Mouse (Mus musculus): ENCODE data around the gene Pik3r6. TPM values are rescaled to one million over a fixed set of nuclear protein-coding genes. Genes with fewer than 3 reads are reported as not detected.
A peak's percentile ranks its signal among the peaks of the same experiment; 100 is the strongest.

Gene Pik3r6
- polyA plus RNA-seq, 1 experiment, result 3.8 TPM

GRCm38 (mm10) chr11:68521352-68521751 lies 18.5 kb downstream of the Pik3r6 start:
- Histone ChIP-seq H3K4me1 (ENCODE audit: control insufficient read depth, insufficient read depth, low read length) (peaks cover 3% of the 10 kb centered on the region; the same call in 1 of the 2 replicates), H3K4me3 (ENCODE audit: insufficient read depth, low read length) (no peak overlapping the region), H3K27ac (ENCODE audit: insufficient read depth, low read length) (no peak overlapping the region)
- no peak for TF ChIP-seq POLR2A (IDR thresholded peaks at IDR 0.05; ENCODE audit: extremely low read depth, insufficient read depth, low read length)
- no peak for TF ChIP-seq CTCF (IDR thresholded peaks at IDR 0.05; ENCODE audit: extremely low read depth, insufficient read depth, low read length)

- H3K27ac ChIP-seq (ENCODE audit: insufficient read depth, low read length), result peak overlapping the region; percentile 85
- H3K4me3 ChIP-seq (ENCODE audit: insufficient read depth, low read length), result no peak overlapping the region
- peak; percentile 33; the same call in 1 of the 2 replicates for TF ChIP-seq POLR2A (IDR thresholded peaks at IDR 0.05; ENCODE audit: extremely low read depth, insufficient read depth, low read length)
- no peak for TF ChIP-seq CTCF (IDR thresholded peaks at IDR 0.05; ENCODE audit: extremely low read depth, insufficient read depth, low read length)
- H3K4me1 ChIP-seq (ENCODE audit: control insufficient read depth, insufficient read depth, low read length), result peaks cover 8% of the 10 kb centered on the region
Observed at GRCm38 (mm10) chr11:68526441-68526840, 23.6 kb downstream of the Pik3r6 start.

- peaks cover 6% of the 10 kb centered on the region for H3K4me1 ChIP-seq (ENCODE audit: control insufficient read depth, insufficient read depth, low read length)
- no peak overlapping the region for H3K4me3 ChIP-seq (ENCODE audit: insufficient read depth, low read length)
- TF ChIP-seq CTCF (IDR thresholded peaks at IDR 0.05; ENCODE audit: extremely low read depth, insufficient read depth, low read length) (peak; percentile 71), POLR2A (IDR thresholded peaks at IDR 0.05; ENCODE audit: extremely low read depth, insufficient read depth, low read length) (no peak)
- H3K27ac ChIP-seq (ENCODE audit: insufficient read depth, low read length), result no peak overlapping the region
Observed at GRCm38 (mm10) chr11:68531066-68531806, 28.4 kb downstream of the Pik3r6 start.

- Histone ChIP-seq H3K4me1 (ENCODE audit: control insufficient read depth, insufficient read depth, low read length) (peaks cover 2% of the 10 kb centered on the region), H3K4me3 (ENCODE audit: insufficient read depth, low read length) (no peak overlapping the region), H3K27ac (ENCODE audit: insufficient read depth, low read length) (no peak overlapping the region)
- TF ChIP-seq CTCF (IDR thresholded peaks at IDR 0.05; ENCODE audit: extremely low read depth, insufficient read depth, low read length) (no peak), POLR2A (IDR thresholded peaks at IDR 0.05; ENCODE audit: extremely low read depth, insufficient read depth, low read length) (no peak)
Observed at GRCm38 (mm10) chr11:68531941-68532535, 29.2 kb downstream of the Pik3r6 start.

GRCm38 (mm10) chr11:68532773-68533172 lies 30.0 kb downstream of the Pik3r6 start:
- H3K27ac ChIP-seq (ENCODE audit: insufficient read depth, low read length), result no peak overlapping the region
- peaks cover 2% of the 10 kb centered on the region for H3K4me1 ChIP-seq (ENCODE audit: control insufficient read depth, insufficient read depth, low read length)
- H3K4me3 ChIP-seq (ENCODE audit: insufficient read depth, low read length), result no peak overlapping the region
- TF ChIP-seq POLR2A (IDR thresholded peaks at IDR 0.05; ENCODE audit: extremely low read depth, insufficient read depth, low read length) (no peak), CTCF (IDR thresholded peaks at IDR 0.05; ENCODE audit: extremely low read depth, insufficient read depth, low read length) (no peak)

- Histone ChIP-seq H3K4me3 (ENCODE audit: insufficient read depth, low read length) (no peak overlapping the region), H3K4me1 (ENCODE audit: control insufficient read depth, insufficient read depth, low read length) (peaks cover 2% of the 10 kb centered on the region), H3K27ac (ENCODE audit: insufficient read depth, low read length) (no peak overlapping the region)
- TF ChIP-seq CTCF (IDR thresholded peaks at IDR 0.05; ENCODE audit: extremely low read depth, insufficient read depth, low read length), result no peak
Observed at GRCm38 (mm10) chr11:68533971-68534475, 31.2 kb downstream of the Pik3r6 start.

GRCm38 (mm10) chr11:68536026-68536425 lies 33.2 kb downstream of the Pik3r6 start:
- Histone ChIP-seq H3K4me1 (ENCODE audit: control insufficient read depth, insufficient read depth, low read length) (no peaks in the 10 kb centered on the region), H3K4me3 (ENCODE audit: insufficient read depth, low read length) (no peak overlapping the region), H3K27ac (ENCODE audit: insufficient read depth, low read length) (no peak overlapping the region)
- TF ChIP-seq CTCF (IDR thresholded peaks at IDR 0.05; ENCODE audit: extremely low read depth, insufficient read depth, low read length) (no peak), POLR2A (IDR thresholded peaks at IDR 0.05; ENCODE audit: extremely low read depth, insufficient read depth, low read length) (no peak)

GRCm38 (mm10) chr11:68536465-68536864 lies 33.6 kb downstream of the Pik3r6 start:
- Histone ChIP-seq H3K27ac (ENCODE audit: insufficient read depth, low read length) (no peak overlapping the region), H3K4me1 (ENCODE audit: control insufficient read depth, insufficient read depth, low read length) (no peaks in the 10 kb centered on the region), H3K4me3 (ENCODE audit: insufficient read depth, low read length) (no peak overlapping the region)
- TF ChIP-seq POLR2A (IDR thresholded peaks at IDR 0.05; ENCODE audit: extremely low read depth, insufficient read depth, low read length), result no peak
- no peak for TF ChIP-seq CTCF (IDR thresholded peaks at IDR 0.05; ENCODE audit: extremely low read depth, insufficient read depth, low read length)

- no peaks in the 10 kb centered on the region for H3K4me1 ChIP-seq (ENCODE audit: control insufficient read depth, insufficient read depth, low read length)
- TF ChIP-seq CTCF (IDR thresholded peaks at IDR 0.05; ENCODE audit: extremely low read depth, insufficient read depth, low read length), result no peak
- no peak for TF ChIP-seq POLR2A (IDR thresholded peaks at IDR 0.05; ENCODE audit: extremely low read depth, insufficient read depth, low read length)
- no peak overlapping the region for H3K4me3 ChIP-seq (ENCODE audit: insufficient read depth, low read length)
- no peak overlapping the region for H3K27ac ChIP-seq (ENCODE audit: insufficient read depth, low read length)
Observed at GRCm38 (mm10) chr11:68539621-68540020, 36.8 kb downstream of the Pik3r6 start.

- no peak overlapping the region for H3K4me3 ChIP-seq (ENCODE audit: insufficient read depth, low read length)
- no peaks in the 10 kb centered on the region for H3K4me1 ChIP-seq (ENCODE audit: control insufficient read depth, insufficient read depth, low read length)
- TF ChIP-seq POLR2A (IDR thresholded peaks at IDR 0.05; ENCODE audit: extremely low read depth, insufficient read depth, low read length) (no peak), CTCF (IDR thresholded peaks at IDR 0.05; ENCODE audit: extremely low read depth, insufficient read depth, low read length) (peak; percentile 47; the same call in 1 of the 2 replicates)
- H3K27ac ChIP-seq (ENCODE audit: insufficient read depth, low read length), result no peak overlapping the region
Observed at GRCm38 (mm10) chr11:68544554-68544953, 41.7 kb downstream of the Pik3r6 start.

Data from cortical plate, adult 2 months (tissue).